Comparison of ENCODE assay signal across 19 mouse cellular contexts in the genomic region with DNA sequence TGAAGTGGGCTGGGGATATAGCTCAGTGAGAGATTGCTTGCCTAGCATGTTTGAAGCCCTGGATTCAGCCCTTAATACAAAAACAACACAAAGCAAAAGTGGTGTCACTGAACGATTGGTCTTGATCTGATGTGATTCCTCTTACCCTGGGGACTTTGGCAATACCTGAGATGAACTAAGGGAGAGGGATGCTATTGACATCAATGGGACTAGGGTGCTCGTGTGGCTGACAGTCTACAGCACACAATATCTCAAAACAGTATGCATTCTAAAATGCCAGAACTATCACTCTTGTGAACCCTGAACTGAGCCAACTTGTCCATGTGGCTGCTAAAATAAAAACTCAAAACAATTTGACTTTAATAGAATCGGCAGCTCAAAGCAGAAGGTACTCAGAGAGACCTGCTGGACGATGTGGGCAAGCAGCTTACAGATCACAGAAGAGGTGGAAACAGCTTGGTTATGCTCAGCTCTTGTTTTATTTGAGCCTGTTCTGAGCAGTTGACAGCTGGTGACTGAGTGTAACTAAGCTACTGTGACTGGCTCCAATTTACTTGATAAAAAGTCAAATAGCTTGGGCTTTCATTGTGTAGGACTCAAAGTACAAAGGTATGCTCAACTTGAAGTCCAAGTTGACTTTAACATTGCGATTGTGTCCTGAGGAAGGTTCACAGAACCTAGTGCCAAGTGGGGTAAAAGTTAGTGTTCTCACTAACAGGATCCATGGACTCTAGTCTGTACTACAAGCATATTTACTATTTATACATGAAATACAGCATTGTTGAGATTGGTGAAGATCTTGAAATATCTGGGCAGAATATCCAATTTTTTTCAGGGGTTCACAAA. TPM values are rescaled to one million over a fixed set of nuclear protein-coding genes. Genes with fewer than 3 reads are reported as not detected.
DNase-seq lines count a peak whose midpoint lies in the region; ATAC-seq and TF ChIP-seq lines count a peak whose summit lies in the region.
"Had no signal": no experiment of that assay in that cellular context is flagged by ENCODE, and none has a peak within 500 bp of the region (broad histone marks: within the 10 kb centered on the region; RNA-seq: fewer than 3 reads in every experiment).

No protein-coding gene starts in this region.

- H3K9me3 ChIP-seq in liver, embryonic 16.5 days (replicated peaks; ENCODE audit: control insufficient read depth, low read length), result no peaks in the 10 kb centered on the region
- no peaks in the 10 kb centered on the region for H3K9me3 ChIP-seq in liver, embryonic 11.5 days (ENCODE audit: control insufficient read depth, low read length)
- no peaks in the 10 kb centered on the region for H3K9me3 ChIP-seq in stomach, postnatal 0 days (ENCODE audit: control insufficient read depth, low read length)
- H3K9me3 ChIP-seq: hindbrain, embryonic 15.5 days; limb, embryonic 12.5 days; midbrain, embryonic 12.5 days had no signal

- TF ChIP-seq CTCF in stomach, postnatal 0 days (IDR thresholded peaks at IDR 0.05; ENCODE audit: low read depth), result no peak

- peak overlapping the region; percentile 32; the same call in 1 of the 2 replicates for H3K27ac ChIP-seq in liver, embryonic 16.5 days (ENCODE audit: low read length)
- H3K27ac ChIP-seq in liver, embryonic 11.5 days (ENCODE audit: low read depth, low read length), result no peak overlapping the region
- H3K27ac ChIP-seq in stomach, postnatal 0 days (replicated peaks), result no peak overlapping the region
- H3K27ac ChIP-seq: hindbrain, embryonic 15.5 days; limb, embryonic 12.5 days; macrophage; midbrain, embryonic 12.5 days had no signal

- H3K9ac ChIP-seq in liver, embryonic 16.5 days (ENCODE audit: low read depth, low read length), result no peak overlapping the region
- no peak overlapping the region for H3K9ac ChIP-seq in liver, embryonic 11.5 days (ENCODE audit: low read depth, low read length)
- no peak overlapping the region for H3K9ac ChIP-seq in stomach, postnatal 0 days (ENCODE audit: low read length)
- H3K9ac ChIP-seq: hindbrain, embryonic 15.5 days; limb, embryonic 12.5 days; lung, embryonic 14.5 days; midbrain, embryonic 12.5 days had no signal

- H3K4me2 ChIP-seq in liver, embryonic 16.5 days (ENCODE audit: low read depth, low read length), result no peak overlapping the region
- no peak overlapping the region for H3K4me2 ChIP-seq in liver, embryonic 11.5 days
- H3K4me2 ChIP-seq in stomach, postnatal 0 days (replicated peaks; ENCODE audit: low read depth), result no peak overlapping the region
- H3K4me2 ChIP-seq: hindbrain, embryonic 15.5 days; limb, embryonic 12.5 days; lung, embryonic 14.5 days; midbrain, embryonic 12.5 days had no signal

- 59% methylated on average over 5 of the region's 5 CpGs for WGBS in liver, embryonic 16.5 days (ENCODE audit: insufficient replicate concordance)
- 79% methylated on average over 5 of the region's 5 CpGs for WGBS in liver, embryonic 11.5 days
- WGBS in stomach, postnatal 0 days, result 65% methylated on average over 5 of the region's 5 CpGs

- no peaks in the 10 kb centered on the region for H3K27me3 ChIP-seq in liver, embryonic 16.5 days (ENCODE audit: control insufficient read depth, insufficient read depth, low read depth, low read length)
- no peaks in the 10 kb centered on the region for H3K27me3 ChIP-seq in liver, embryonic 11.5 days (replicated peaks; ENCODE audit: control insufficient read depth, insufficient read depth, low read length)
- no peaks in the 10 kb centered on the region for H3K27me3 ChIP-seq in stomach, postnatal 0 days (ENCODE audit: control insufficient read depth, insufficient read depth, low read length)
- H3K27me3 ChIP-seq: hindbrain, embryonic 15.5 days; limb, embryonic 12.5 days; midbrain, embryonic 12.5 days; Patski had no signal

- DNase-seq in heart, adult 8-10 months (ENCODE audit: low spot score), result peak; percentile 15
- DNase-seq in heart, postnatal 36 days, result no peak
- peak; percentile 69 for DNase-seq in kidney, postnatal 14 days
- DNase-seq in kidney, adult 18-20 months, result no peak
- DNase-seq in liver, embryonic 11.5 days (ENCODE audit: low spot score), result no peak
- DNase-seq in stomach, postnatal 0 days (ENCODE audit: low spot score), result peak; percentile 18
- DNase-seq: cerebellum, postnatal 10 days; gastrocnemius, postnatal 36 days; lung, embryonic 14.5 days; right cerebral cortex, postnatal 14 days; thymus, postnatal 4 days had no signal

- ATAC-seq in liver, embryonic 16.5 days (ENCODE audit: low read depth), result peak; percentile 20; the same call in 1 of the 2 replicates
- ATAC-seq in liver, embryonic 11.5 days (replicated peaks; ENCODE audit: low FRiP score), result no peak
- ATAC-seq in stomach, postnatal 0 days (ENCODE audit: low FRiP score, low TSS enrichment), result peak; percentile 30; the same call in 1 of the 2 replicates
- ATAC-seq in activated CD4-positive, CD25-positive, alpha-beta regulatory T cell, adult 4 months, result no peak
- ATAC-seq: intestine, embryonic 16.5 days; Patski had no signal

- no peak overlapping the region for H3K4me3 ChIP-seq in liver, embryonic 16.5 days (ENCODE audit: low read depth, low read length)
- H3K4me3 ChIP-seq in liver, embryonic 11.5 days (ENCODE audit: low read depth, low read length), result no peak overlapping the region
- H3K4me3 ChIP-seq in stomach, postnatal 0 days (ENCODE audit: low read depth, low read length), result no peak overlapping the region
- H3K4me3 ChIP-seq: hindbrain, embryonic 15.5 days; limb, embryonic 12.5 days; midbrain, embryonic 12.5 days had no signal

- peaks cover 13% of the 10 kb centered on the region for H3K4me1 ChIP-seq in liver, embryonic 16.5 days (ENCODE audit: control insufficient read depth, low read depth, low read length)
- peaks cover 14% of the 10 kb centered on the region for H3K4me1 ChIP-seq in liver, embryonic 11.5 days (replicated peaks; ENCODE audit: control insufficient read depth, insufficient read depth, low read length)
- 0 out of 2 replicates have a peak, but pooled peaks cover 3% of the 10 kb centered on the region for H3K4me1 ChIP-seq in stomach, postnatal 0 days (replicated peaks; ENCODE audit: control insufficient read depth, insufficient read depth)

- H3K36me3 ChIP-seq in liver, embryonic 16.5 days (ENCODE audit: control insufficient read depth, insufficient read depth), result no peaks in the 10 kb centered on the region
- no peaks in the 10 kb centered on the region for H3K36me3 ChIP-seq in liver, embryonic 11.5 days (ENCODE audit: control insufficient read depth, insufficient read depth, low read length)
- H3K36me3 ChIP-seq in stomach, postnatal 0 days (ENCODE audit: control insufficient read depth, insufficient read depth, low read length), result no peaks in the 10 kb centered on the region
- H3K36me3 ChIP-seq: hindbrain, embryonic 15.5 days; limb, embryonic 12.5 days; midbrain, embryonic 12.5 days had no signal

- TF ChIP-seq EP300 in stomach, postnatal 0 days (optimal IDR thresholded peaks at IDR 0.05), result no peak

- intact Hi-C loops in heart, postnatal 36 days (cut with DNase I), result loop anchor here (5.0 kb wide), 1 partner anchor 45 kb away; no protein-coding TSS in a partner anchor

RNA-seq across cellular contexts. Expression of gene Vwa8, which starts 3.8 kb away (rescaled TPM):
- 100 to 1,000 TPM; 168 to 243 (median 193) TPM for total RNA-seq in heart, adult 8-10 months (2022)
- total RNA-seq in heart, postnatal 36 days (2021), result 100 to 1,000 TPM; 173 to 197 TPM
- 8.5 and 9.5 TPM in 2 replicates for polyA plus RNA-seq in liver, embryonic 16.5 days (2015; fragmentation: Nextera tagmentation; extraction: Ambion mirVana)
- polyA plus RNA-seq in liver, embryonic 11.5 days (2014; fragmentation: Nextera tagmentation; extraction: Ambion mirVana), result 12.6 and 13.2 TPM in 2 replicates
- 10.5 and 11.7 TPM in 2 replicates for polyA plus RNA-seq in stomach, postnatal 0 days (2015; fragmentation: Nextera tagmentation; extraction: Ambion mirVana)
- polyA plus RNA-seq in activated CD4-positive, CD25-positive, alpha-beta regulatory T cell, adult 4 months (2017; shearing (Covaris generic)), result 1 to 10 TPM; 7.2 to 8.4 TPM

Comparison
In these comparisons a context has a peak if more than half of its experiments do, and no peak if none do; other contexts are left out.
1. DNase-seq: peak in heart, adult 8-10 months (single experiment), kidney, postnatal 14 days (single experiment) and stomach, postnatal 0 days (single experiment); none in heart, postnatal 36 days (0 of 2), kidney, adult 18-20 months (single experiment) and liver, embryonic 11.5 days (single experiment).
2. ATAC-seq: peak in liver, embryonic 16.5 days (single experiment) and stomach, postnatal 0 days (single experiment); none in liver, embryonic 11.5 days (single experiment) and activated CD4-positive, CD25-positive, alpha-beta regulatory T cell, adult 4 months (single experiment).